Mouse (Mus musculus): ENCODE results near the gene Coil. TPM values are rescaled to one million over a fixed set of nuclear protein-coding genes. Genes with fewer than 3 reads are reported as not detected.

The Coil gene
- total RNA-seq (2015) (7.6 and 10.1 TPM in 2 replicates), total RNA-seq (2017) (11.2 and 11.7 TPM in 2 replicates)

GRCm38 (mm10) chr11:88970202-88970732 lies at the start of gene Coil:
Coil (plus strand) TSS chr11:88970252.
- ATAC-seq (replicated peaks; ENCODE audit: poor library complexity): no peak

- ATAC-seq (replicated peaks; ENCODE audit: poor library complexity): no peak
These were observed 43.5 kb upstream of the Coil start for GRCm38 (mm10) chr11:88926566-88926965.

- no peak for ATAC-seq (replicated peaks; ENCODE audit: poor library complexity)
These were observed 38.1 kb upstream of the Coil start for GRCm38 (mm10) chr11:88931692-88932530.

GRCm38 (mm10) chr11:88933030-88933429 lies 37.0 kb upstream of the Coil start:
- no peak for ATAC-seq (replicated peaks; ENCODE audit: poor library complexity)

- no peak for ATAC-seq (replicated peaks; ENCODE audit: poor library complexity)
These were observed 35.7 kb upstream of the Coil start for GRCm38 (mm10) chr11:88934089-88935000.

- no peak for ATAC-seq (replicated peaks; ENCODE audit: poor library complexity)
These were observed 32.2 kb upstream of the Coil start for GRCm38 (mm10) chr11:88937886-88938285.

- ATAC-seq (replicated peaks; ENCODE audit: poor library complexity): no peak
These were observed 31.3 kb upstream of the Coil start for GRCm38 (mm10) chr11:88938770-88939169.

- no peak for ATAC-seq (replicated peaks; ENCODE audit: poor library complexity)
These were observed 30.4 kb upstream of the Coil start for GRCm38 (mm10) chr11:88939634-88940033.

GRCm38 (mm10) chr11:88941489-88941888 lies 28.6 kb upstream of the Coil start:
- no peak for ATAC-seq (replicated peaks; ENCODE audit: poor library complexity)

- peak; percentile 51 for ATAC-seq (replicated peaks; ENCODE audit: poor library complexity)
These were observed 24.0 kb upstream of the Coil start for GRCm38 (mm10) chr11:88945971-88946585.

GRCm38 (mm10) chr11:88948896-88949295 lies 21.2 kb upstream of the Coil start:
- no peak for ATAC-seq (replicated peaks; ENCODE audit: poor library complexity)

GRCm38 (mm10) chr11:88949802-88950639 lies 20.0 kb upstream of the Coil start:
- peak; percentile 47 for ATAC-seq (replicated peaks; ENCODE audit: poor library complexity)

GRCm38 (mm10) chr11:88950640-88951250 lies 19.3 kb upstream of the Coil start:
- ATAC-seq (replicated peaks; ENCODE audit: poor library complexity): no peak

GRCm38 (mm10) chr11:88951576-88951975 lies 18.5 kb upstream of the Coil start:
- ATAC-seq (replicated peaks; ENCODE audit: poor library complexity): no peak

- no peak for ATAC-seq (replicated peaks; ENCODE audit: poor library complexity)
These were observed 17.9 kb upstream of the Coil start for GRCm38 (mm10) chr11:88952117-88952516.

GRCm38 (mm10) chr11:88953582-88953981 lies 16.5 kb upstream of the Coil start:
- peak; percentile 18; the same call in 1 of the 2 replicates for ATAC-seq (replicated peaks; ENCODE audit: poor library complexity)

GRCm38 (mm10) chr11:88954803-88955202 lies 15.2 kb upstream of the Coil start:
- peak; percentile 44 for ATAC-seq (replicated peaks; ENCODE audit: poor library complexity)

GRCm38 (mm10) chr11:88955217-88955969 lies 14.7 kb upstream of the Coil start, which contains the start of gene Scpep1:
Scpep1 (minus strand) TSS chr11:88955465.
- ATAC-seq (replicated peaks; ENCODE audit: poor library complexity): peak; percentile 99

GRCm38 (mm10) chr11:88958851-88959250 lies 11.2 kb upstream of the Coil start:
- no peak for ATAC-seq (replicated peaks; ENCODE audit: poor library complexity)

Data from megakaryocyte progenitor cell, adult 5-6 weeks (primary cell).